Mouse (Mus musculus) spleen, embryonic (tissue): Measurements from ENCODE around the gene Armh4.

Experiments
- CTCF ChIA-PET: fragments of 350-600 bp; sonication (Branson Sonifier 250); formaldehyde crosslinking; loops from one replicate; lab custom pipeline; 2022; lab: Charles Lee

Gene Armh4

DNA sequence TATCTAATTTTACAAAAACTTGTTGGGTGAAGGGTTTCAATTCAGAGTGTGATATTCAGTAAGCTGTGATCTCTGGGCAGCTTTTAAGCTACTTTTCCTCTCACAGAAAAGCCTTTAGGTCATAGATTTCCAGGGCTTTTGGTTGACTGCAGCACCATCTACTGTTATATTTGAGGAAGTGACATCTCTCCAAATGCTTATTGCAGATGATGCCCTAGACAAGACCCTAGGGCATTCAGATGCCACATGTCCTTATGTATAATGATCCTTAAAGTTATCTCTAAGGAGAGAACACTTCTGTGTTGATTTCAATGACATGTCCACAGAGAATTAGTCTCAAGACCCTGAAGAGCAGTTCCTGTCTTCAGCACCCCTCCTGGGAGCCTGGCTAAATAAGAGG lies 49.2 kb downstream of the Armh4 start:
- CTCF ChIA-PET: no interaction called here

DNA sequence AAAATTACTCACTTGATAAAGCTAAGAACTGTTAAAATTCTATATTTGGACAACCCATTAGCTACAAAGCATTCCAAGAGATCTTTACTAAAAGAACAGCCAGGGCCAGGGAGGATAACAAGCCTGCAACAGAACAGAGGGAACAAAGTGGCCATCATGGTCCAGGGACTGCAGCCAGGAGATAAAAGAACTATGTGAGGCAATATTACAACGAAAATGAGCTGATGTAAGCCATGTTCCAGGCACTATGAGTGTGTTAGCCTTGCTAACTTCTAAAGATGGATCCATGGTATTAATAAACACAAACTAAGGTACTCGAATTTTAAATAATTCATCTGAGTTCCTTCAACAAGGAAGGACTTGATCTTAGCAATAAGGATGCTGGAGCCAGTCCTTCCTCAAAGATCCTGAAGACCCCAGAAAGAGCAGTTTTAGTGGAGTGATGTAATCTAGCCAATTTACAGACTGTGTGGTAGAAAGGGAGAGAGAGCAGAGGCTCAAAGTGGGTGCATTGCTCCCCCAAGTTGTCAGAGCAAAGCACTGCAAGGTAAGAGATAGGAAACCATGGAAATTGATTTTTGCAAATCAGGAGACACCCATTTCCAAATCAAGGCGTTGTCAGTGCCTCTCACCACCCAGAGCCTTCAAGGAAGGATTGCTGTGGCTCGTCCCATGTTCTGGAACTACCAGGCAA lies 59.7 kb downstream of the Armh4 start:
- CTCF ChIA-PET: no interaction called here

GRCm38 (mm10) chr14:49722782-49723181 lies 60.4 kb downstream of the Armh4 start:
- CTCF ChIA-PET: no interaction called here

- CTCF ChIA-PET: no interaction called here
Observed at GRCm38 (mm10) chr14:49721281-49721680, 61.9 kb downstream of the Armh4 start.

DNA sequence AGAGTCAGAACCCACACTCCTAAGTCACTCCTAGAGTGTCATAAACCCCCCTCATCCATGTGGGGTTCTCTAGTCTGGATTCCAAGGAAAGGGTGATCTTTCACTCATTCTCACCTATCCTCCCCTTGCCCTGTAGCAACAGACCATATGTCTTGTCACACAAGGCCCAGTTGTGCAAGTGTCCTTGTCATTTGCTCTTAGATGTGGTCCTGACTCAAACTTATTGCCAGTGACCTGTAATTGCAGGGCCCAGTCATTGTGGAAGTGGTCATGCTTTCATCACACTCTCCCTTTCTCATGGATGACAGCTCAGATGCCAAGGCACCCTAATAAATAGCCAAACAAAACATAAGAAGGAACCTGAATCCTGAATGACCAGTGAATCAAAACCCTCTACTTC lies 63.5 kb downstream of the Armh4 start:
- CTCF ChIA-PET: no interaction called here

- CTCF ChIA-PET: no interaction called here
Observed at GRCm38 (mm10) chr14:49711016-49711415, 72.2 kb downstream of the Armh4 start.

DNA sequence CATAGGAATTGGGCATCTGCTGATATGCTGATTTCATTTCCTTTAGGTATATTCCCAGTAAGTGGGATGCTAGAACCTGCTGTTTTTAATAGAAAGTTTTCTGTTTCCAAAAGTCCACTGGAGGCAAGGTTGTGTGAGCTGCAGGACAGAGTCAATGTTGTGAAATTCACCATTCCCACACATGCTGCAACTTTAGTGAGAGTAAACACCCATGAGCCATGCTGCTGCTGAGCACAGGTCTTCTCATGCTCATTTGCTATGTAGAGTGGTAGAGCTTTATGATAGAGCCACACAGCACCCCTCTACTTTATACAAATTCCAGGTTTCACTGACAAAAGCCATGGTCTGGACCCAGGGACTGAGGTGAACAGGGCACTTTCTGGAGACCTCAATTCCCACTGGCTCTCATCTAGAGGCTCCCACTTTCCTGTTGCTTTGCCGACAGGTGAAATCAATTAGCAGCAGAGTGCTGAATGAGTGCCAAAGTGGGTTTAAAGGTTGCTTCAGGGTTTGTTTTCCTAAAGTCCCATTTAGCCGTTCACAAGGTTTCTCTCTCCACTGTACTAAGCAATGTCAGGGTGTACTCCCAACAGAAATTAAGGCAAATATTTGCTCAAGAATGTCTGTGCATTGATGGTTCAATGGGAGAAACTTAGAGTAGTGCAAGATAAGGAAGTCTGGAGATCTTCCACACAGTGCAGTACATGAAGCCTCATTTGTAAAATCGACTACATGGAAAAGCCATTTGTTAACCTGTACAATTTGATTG lies 79.6 kb downstream of the Armh4 start:
- CTCF ChIA-PET: no interaction called here

DNA sequence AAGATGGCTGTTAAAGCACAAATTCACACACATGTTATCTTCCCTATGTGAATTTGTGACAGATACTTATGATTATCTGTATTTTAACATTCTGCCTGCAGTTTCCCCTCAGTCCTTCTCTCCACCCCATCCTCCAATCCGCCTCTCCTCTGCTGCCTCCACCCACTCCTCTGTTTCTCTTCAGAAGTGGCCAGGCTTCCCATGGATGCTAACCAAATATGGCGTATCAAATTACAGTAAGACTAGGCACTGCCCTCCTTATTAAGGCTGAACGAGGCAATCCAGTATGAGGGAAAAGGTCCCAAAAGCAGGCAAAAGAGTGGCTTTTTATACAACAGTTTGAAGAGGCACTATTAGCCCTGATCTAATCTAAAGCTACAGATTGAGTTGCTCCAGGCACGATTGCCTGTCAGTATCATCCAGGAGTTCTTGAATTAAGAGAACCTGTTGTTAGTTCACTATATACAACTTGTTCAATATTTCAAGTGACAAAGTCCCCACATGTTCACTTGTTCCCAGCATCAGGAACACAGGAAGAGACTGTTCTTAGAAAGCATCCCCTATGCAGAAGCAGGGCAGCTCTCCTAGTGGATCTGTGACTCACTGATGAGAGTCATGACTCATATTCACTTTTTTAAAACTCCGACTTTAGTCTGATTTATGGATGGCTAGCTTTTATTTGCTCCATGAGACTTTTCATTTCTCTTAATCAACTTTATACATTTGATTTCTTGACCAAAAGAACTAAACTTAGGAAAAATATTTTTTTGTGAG lies 103.5 kb downstream of the Armh4 start:
- CTCF ChIA-PET: no interaction called here

DNA sequence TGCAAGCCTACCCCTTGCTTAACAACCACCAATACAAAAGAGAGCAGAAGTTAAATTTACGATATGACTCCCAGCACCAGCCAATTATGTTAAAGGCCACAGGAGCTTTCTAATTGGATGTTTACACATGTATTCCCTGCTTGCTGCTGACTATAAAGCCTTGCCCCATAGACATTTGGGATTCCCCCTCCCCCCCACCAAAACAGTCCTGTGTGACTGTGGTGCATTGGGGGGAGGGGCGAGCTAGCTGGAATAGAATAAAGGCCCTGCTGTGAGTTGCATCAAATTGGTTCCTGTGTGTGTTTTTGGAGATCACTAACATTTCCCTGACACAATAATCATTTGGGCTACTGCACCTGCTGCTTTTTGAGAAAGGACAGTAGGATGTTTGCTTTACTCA lies 106.6 kb downstream of the Armh4 start:
- CTCF ChIA-PET: no interaction called here

DNA sequence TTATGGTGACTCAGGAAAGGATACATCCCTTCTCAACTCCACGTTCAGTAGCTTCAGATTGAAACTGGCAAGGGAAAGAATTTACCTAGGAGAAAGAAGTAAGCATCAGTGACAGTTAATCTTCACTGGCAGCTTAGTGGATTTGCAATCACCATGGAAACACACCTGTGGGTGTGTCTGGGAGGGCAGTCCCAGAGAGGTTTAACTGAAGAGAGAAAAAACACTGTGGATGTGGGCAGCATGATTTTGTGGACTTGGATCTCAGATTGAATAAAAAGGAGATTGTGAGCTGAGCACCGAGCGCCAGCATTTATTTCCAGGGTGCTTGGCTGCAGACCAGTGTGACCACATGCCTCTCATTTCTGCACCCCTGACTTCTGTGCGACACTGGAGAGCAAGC lies 122.7 kb downstream of the Armh4 start:
- CTCF ChIA-PET: no interaction called here

DNA sequence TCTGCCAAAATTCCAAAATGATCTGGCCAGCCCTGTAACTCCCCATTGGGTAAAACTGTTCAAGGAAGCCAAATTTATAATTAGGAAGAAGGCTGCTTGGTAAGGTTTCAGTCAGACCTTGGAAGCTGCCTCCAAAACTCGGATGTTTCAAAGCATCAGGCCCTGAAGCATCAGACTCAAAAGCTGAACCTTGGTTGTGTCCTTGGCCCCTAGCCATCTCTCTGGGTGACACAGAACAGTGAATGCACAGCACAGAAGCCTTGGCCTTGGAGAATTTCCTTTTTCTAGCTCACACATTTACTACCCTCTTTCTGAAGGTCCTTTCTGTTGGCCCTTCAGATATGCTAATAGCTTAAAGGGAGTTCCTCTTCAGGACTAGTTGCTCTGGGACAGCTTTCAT lies 134.0 kb downstream of the Armh4 start:
- CTCF ChIA-PET: no interaction called here

DNA sequence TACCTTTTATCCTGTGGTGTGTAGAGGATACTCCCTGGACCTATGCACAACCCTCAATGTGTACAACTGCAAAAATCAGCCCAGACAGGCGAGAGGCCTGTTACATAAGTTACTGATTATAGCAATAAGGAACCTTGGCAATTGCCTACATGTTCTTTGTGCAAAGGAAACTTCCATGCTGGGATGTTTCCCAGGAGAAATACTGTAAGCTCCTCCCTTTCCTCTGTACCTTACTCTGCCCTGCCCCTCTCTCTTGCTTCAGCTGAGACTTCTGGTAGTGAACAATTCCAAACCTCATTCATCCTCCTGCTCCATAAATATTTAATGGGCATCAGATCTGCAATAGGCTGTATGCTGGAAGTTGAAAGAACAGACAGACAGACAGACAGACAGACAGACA lies 145.8 kb downstream of the Armh4 start:
- CTCF ChIA-PET: no interaction called here

DNA sequence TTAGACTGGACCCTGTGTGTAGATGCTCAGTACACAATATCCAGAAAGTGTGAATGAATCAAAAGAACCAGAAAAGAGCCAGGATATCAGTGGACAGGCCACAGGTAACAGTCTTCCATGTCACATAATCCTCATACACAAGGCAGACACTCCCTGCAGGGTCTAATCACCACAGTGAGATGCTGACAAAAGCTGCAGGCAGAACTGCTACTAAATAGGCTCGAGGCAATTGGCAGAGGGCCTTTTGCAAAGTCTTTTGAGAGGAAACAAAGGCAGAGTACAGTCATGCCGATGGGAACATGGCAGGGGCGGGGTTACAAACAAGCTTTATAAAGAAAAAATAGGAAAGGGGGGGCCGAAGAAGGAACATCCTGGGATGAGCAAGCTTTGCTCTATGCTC lies 157.1 kb downstream of the Armh4 start:
- CTCF ChIA-PET: no interaction called here
